Mouse (Mus musculus) liver, adult (tissue): ENCODE data around the gene Ccdc181.

Source experiments
- GATA4 ChIP-seq: IDR thresholded peaks from 2 replicates; pipeline ENCODE4 v1.6.1; 2014; ENCODE audit warnings: mild to moderate bottlenecking, low read length; ENCODE audit not compliant: insufficient replicate concordance

Ccdc181 gene

DNA sequence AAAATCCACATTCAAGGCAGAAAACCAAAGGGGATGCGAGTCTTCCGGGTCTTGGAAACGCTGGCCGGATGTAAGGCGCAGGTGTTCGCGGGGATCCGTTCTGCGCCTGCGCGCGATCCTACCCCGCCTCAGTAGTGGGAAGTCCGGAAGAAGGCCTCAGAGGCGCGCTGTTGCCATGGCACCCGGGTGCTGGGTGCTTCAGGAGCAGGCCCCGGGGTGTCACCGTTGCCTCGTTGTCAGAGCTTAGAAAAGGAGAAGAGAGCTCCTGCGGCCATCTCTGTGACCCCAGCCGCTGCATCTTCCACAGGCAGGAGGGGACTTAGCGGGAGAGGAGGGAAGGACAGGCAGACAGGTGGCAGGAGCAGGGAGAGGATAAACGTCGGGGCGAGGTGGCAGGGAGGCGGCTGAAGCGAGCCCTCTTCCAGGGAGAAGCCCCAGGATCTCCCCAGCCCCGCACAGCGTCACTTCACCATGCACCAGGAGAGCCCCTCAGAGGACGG lies at the start of gene Ccdc181:
Gene Ccdc181, plus strand, starts transcription at position 131 of the 500 bp plus-strand sequence.
- TF ChIP-seq GATA4 = no peak

DNA sequence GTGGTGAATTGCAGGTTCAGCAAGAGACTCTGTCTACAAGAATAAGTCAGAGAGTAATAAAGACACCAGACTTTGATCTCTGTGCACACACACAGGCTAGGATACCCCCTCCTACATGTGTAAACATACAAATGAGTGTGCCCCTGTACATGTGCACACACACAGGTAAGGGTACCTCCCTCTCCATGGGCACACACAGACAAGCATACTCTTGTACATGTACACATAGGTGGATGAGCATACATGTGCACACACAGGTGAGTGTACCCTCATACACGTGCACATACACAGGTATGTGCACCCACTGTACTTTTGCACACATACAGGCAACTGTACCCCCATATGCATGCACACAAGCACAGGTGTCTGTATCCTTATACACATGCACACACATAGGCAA lies 41.9 kb upstream of the Ccdc181 start:
- TF ChIP-seq GATA4 = no peak

DNA sequence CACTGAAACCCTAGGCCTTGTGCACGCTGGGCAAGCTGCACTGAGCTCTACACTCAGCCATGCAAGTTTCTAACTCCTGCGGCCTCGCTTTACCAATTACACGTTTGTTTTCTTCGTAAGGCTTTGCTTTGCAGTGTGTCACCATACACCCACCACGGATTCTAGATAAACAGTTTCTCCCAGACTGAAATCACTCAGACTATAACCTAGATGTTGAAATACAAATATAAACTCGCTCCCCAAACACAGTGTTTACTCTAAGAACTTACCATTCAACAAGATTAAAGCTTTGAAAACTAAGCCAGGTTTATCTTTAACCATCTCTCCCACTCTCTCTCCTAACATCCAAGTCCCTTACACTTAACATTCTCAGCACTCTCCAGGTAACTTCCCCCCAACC lies 40.3 kb upstream of the Ccdc181 start:
- TF ChIP-seq GATA4 = peak; percentile 47; the same call in 1 of the 2 replicates

DNA sequence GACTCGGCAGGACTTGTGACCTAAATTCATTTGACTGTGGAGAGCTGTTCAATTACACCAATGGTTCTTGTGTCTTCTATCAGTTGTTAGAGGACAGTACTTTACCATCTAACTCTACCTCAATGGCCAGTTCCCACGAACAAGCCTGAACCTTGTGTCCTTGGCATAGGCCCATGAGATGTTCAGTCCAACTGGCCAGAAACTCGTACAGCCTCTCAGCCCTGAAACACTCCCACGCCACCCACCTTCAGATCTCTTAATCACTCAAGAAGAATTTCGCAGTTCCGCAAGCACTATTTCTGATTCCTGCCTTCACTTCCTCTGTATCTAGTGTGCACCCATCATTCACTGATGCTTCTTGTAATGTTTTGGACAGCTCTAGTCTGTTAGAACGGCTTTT lies 39.3 kb upstream of the Ccdc181 start:
- TF ChIP-seq GATA4 = no peak

DNA sequence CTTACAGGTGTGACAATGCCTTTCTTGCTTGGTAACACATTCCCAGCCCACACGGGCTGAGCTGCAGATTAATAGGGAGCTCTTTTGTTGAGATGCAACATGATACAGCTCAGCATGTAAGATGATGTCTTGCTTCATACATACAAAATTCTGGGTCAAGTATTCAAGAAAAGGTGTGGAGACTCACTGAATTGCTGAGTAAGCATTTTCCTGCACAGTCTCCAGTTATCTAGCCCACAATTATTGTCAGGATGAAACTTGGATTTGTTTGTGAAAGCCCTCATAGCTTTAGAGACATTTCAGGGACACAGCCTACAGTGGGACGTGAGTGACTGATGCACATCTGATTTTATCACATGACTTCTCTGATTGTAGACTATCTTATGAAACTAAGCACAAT lies 33.9 kb upstream of the Ccdc181 start:
- TF ChIP-seq GATA4 = no peak

DNA sequence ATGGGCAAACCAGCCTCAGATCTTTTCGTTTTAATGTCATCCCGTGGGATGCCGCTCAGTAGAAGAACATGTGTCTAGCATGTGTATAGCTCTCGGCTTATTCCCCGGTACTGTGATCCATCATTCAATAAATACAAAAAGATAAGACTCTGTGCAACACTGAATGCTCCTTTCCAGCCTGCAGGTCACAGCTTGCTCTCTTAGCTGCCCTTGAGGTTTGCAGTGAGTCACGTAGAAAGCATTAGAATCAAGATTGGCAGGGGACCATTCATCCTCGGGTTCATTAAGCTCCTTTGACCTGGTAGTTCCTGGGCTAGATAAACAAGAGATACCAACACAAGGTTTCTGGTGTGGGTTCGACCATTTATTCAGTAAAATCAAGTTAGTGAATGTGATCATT lies 32.6 kb upstream of the Ccdc181 start:
- no peak for TF ChIP-seq GATA4

DNA sequence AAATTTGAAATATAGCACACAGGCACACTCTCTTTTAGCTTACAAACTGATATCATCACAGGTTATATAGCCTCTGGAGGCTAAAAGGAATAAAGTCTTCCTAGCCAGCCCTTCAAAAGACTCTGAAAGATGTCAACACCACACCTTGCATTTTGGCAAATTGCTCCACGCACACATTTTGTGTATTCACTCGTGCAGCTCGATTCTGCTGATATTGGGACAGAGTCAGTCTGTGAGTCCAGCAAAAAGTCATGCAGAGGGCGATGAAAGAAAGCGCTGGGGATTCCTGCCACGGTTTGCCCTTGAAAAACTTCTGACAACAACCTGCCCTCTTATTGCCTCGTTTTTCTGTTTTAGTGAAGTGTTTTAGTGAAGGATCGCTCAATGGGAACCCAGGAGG lies 27.9 kb upstream of the Ccdc181 start:
- no peak for TF ChIP-seq GATA4

DNA sequence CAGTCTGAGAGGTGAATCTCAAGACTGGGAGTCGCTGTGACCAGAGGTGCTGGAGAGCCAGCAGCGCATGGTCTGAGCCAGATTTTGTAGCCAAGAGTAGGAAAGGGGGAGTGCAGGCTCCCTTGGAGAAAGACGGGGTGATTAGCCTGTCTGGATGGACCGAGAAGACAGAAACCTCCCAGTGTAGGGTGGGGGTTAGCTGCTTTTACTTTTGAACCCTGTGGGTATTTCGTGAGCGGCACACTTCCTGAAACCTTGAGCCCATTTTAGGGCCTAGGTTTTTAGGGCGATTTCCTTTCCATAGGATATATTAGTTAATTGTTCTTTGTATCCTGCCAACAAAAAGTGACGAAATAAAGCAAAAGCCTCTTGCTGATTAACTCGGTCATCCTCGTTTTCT lies 27.4 kb upstream of the Ccdc181 start:
- TF ChIP-seq GATA4 = no peak

DNA sequence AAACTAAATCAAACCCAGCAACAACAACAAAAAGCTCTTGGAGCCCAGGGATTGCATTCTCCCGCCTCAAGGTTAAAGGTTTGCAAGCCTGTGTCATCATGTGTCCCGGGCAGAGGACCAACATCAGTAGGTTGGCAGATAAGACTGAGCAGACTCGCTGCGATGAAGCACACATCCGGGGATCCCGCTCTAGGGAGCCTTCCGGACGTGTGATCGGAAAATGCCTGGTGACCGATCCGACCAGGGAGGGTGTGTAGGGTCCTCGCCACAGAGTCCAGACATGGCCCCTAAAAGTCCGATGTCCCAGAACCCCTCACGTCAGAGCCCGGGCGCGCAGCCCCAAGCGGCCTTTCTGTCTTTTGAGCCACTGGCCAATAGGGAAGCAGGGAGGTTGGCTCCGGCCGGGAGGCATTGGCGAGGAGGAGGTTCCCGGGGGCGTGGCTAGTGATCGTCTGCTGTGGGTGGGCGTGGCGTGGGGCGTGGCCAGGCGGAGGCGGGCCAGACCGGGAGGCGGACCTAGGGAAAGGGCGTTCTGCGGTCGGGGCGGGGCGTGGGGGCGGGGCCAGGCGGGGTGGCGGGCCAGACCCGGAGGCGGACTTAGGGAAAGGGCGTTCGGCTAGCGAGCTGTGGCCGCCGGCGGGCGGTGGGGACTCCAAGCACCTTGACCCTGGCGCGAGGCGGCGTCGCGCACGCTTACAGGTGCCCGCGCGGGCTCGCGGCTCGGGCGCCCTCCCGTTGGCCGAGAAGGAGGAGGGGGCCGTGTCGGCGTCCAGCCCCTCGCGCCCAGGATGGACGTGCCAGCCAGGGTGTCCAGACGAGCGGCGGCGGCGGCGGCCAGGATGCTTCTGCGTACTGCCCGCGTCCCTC lies 26.7 kb upstream of the Ccdc181 start, which contains the start of gene Slc19a2:
Gene Slc19a2, plus strand, starts transcription at position 582 of the 867 bp plus-strand sequence.
- TF ChIP-seq GATA4 = peak; percentile 79; the same call in 1 of the 2 replicates

DNA sequence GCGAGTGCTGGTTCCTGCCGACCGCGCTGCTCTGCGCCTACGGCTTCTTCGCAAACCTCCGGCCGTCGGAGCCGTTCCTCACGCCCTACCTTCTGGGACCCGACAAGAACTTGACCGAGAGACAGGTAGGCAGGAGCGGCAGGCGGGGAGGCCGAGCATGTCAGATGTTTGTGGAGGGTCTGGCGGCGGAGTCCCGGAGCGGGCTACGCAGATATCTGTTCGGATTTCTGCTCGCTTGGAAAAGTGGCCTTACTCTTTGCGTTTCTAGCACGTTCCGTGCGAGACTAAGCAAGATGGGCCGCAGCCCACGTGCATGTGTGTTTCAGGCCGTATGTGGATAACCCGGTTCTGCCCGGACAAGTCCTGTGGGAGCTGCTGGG lies 26.1 kb upstream of the Ccdc181 start:
- no peak for TF ChIP-seq GATA4

DNA sequence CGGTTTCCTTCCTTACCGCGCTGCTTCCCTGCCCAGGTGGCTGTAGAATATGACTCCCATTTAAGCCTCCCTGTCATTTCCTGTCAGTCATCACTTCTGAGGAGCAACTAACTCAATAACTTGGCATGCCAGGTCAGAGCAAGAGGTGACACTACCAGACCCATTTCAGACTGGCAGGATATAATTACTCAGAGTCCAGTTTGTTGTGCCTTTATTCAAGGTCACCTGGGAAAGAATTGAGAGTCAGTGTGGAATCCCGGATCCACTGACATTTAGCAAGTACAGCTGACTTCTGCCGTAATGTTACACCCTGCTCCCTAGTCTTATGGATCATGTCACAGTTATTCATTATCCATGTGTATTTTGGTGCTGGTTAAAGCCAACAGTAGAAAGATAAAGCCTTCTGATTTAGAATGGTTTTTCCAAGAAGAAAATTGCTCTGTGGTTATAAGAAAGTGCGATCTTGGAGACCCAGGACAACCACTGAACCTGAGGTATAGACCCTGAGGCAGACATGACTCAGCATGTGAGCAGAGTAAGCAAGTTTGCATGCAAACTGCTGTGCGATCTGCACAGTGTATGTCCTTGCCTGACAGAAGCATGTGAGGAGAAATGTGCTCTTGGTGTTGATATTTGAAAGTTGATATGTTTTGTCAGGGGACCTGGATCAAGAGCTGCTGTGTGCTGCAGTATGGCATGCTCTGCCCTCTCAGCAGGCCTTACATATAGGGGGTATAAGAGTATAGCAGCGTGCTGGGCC lies 24.8 kb upstream of the Ccdc181 start:
- no peak for TF ChIP-seq GATA4

DNA sequence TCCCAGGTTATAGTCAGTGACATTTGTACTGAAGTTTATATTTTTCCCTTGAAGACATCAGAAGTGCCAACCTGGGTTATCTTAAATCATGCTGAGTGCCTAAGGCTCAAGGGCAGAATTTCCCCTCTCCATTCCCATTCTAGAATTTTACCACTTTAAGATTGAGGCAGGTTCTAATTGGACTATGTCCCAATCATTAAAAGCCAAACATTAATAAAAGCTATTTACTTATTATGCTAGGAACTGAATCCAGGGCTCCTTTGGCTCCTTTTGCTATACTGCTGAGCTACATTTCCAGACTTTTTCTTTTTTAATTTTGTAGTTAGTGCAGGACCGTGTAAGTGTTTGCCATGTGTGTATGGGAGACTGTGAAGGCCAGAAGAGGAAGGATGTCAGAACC lies 23.9 kb upstream of the Ccdc181 start:
- no peak for TF ChIP-seq GATA4

DNA sequence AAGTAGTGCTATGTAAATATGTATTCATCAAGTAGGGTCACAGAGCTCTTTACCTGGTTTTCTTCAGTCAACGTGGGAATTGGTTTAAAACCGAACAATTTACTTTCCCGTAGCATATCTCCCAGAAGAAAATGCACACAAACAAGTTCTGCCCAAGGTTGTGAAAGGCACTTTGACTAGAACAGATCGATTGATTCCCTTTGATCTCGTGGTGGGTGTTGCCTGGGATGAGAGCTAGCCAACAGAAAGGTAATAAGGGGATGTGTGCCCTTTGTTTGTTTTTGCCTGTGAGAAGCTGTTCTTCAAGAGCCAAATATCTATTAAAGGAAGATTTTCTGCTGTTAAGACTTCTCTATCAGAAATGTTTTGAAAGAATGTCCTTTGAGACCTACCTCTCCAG lies 22.8 kb upstream of the Ccdc181 start:
- TF ChIP-seq GATA4 = no peak

DNA sequence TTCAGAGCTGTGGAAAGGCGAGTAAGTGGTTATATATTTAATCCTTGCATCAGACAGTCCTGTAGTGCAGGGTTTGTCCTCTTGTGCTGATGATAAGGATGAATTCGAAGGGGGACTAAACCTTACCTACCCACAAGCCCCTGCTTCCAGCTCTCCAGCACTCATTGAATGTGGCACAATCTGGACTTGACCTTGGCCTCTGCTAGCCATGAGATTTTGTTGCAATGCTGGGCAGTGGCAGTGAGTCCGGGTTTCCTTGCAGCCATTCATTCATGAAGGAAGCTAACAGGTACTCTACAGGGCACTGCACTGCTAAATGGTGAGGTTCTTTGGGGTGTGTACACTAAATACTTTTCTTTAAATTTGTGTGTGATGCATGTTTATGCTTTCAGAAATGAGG lies 20.5 kb upstream of the Ccdc181 start:
- no peak for TF ChIP-seq GATA4

DNA sequence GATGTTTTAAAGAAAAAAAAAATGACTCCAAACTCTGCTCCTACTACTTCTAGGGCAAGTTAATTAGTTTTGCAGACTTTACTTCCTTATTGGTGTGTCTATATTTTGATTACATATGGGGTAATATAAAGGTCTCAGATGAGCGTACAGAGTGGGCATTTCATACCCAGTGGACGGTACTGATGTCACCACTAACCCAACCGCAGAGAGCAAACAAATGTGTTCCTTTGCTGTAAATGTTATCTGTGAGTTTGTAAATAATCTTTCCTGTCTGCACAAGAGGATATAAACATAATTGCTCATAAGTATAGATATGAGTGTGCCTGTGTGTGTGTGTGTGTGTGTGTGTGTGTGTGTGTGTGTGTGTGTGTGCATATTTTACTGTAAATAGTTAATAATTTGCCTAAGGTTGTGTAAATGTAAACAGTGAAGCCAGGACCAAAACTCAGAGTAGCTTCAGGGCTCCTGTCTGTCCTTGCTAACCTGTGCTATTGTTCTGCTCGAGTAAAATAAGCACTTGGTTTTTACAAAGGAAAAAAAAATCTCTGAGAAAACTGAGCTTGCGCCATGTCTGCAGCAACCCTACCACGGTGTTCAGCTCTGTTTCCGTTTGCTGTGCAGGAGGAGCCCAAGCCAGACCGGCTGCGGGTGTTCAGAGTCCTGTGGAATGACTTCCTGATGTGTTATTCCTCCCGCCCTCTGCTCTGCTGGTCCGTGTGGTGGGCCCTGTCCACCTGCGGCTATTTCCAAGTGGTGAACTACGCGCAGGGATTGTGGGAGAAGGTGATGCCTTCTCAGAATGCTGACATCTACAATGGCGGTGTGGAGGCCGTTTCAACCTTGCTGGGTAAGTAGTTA lies 15.0 kb upstream of the Ccdc181 start:
- no peak for TF ChIP-seq GATA4
